Mouse (Mus musculus): ENCODE data around the gene Keap1.
"Not testable (repeated sequence)": the region's sequence is repeated elsewhere in the genome, so short reads cannot be mapped to it uniquely, and the experiment has no call there.

Keap1 gene

GRCm38 (mm10) chr9:21225415-21225758, 13.8 kb downstream of the Keap1 start:
- DNase-seq = no peak

- no peak for DNase-seq
These were observed 14.4 kb downstream of the Keap1 start for GRCm38 (mm10) chr9:21224576-21225414.

GRCm38 (mm10) chr9:21223906-21224305, 15.3 kb downstream of the Keap1 start:
- DNase-seq = no peak

- not testable (repeated sequence) for DNase-seq
These were observed 15.7 kb downstream of the Keap1 start for GRCm38 (mm10) chr9:21223490-21223889.

- no peak for DNase-seq
These were observed 17.7 kb downstream of the Keap1 start for GRCm38 (mm10) chr9:21221383-21221929.

GRCm38 (mm10) chr9:21220490-21221382, 18.4 kb downstream of the Keap1 start:
- DNase-seq = peak; percentile 87

GRCm38 (mm10) chr9:21219820-21220219, 19.3 kb downstream of the Keap1 start:
- no peak for DNase-seq

GRCm38 (mm10) chr9:21216050-21216841, 22.9 kb downstream of the Keap1 start:
- DNase-seq = peak; percentile 38

GRCm38 (mm10) chr9:21213617-21214190, 25.5 kb downstream of the Keap1 start:
- no peak for DNase-seq

GRCm38 (mm10) chr9:21211624-21212023, 27.5 kb downstream of the Keap1 start:
- DNase-seq = no peak

- no peak for DNase-seq
These were observed 28.3 kb downstream of the Keap1 start for GRCm38 (mm10) chr9:21210821-21211220.

GRCm38 (mm10) chr9:21208626-21209025, 30.5 kb downstream of the Keap1 start:
- no peak for DNase-seq

- DNase-seq = no peak
These were observed 32.3 kb downstream of the Keap1 start for GRCm38 (mm10) chr9:21206848-21207247.

- DNase-seq = peak; percentile 48
These were observed 34.5 kb downstream of the Keap1 start for GRCm38 (mm10) chr9:21204528-21205272.

- no peak for DNase-seq
These were observed 35.0 kb downstream of the Keap1 start for GRCm38 (mm10) chr9:21204156-21204527.

GRCm38 (mm10) chr9:21198960-21199359, 40.2 kb downstream of the Keap1 start:
- DNase-seq = no peak

GRCm38 (mm10) chr9:21197981-21198380, 41.2 kb downstream of the Keap1 start:
- peak; percentile 82 for DNase-seq

- DNase-seq = peak; percentile 63
These were observed 42.4 kb downstream of the Keap1 start for GRCm38 (mm10) chr9:21196521-21197433.

GRCm38 (mm10) chr9:21195736-21196505, 43.2 kb downstream of the Keap1 start:
- peak; percentile 56 for DNase-seq
